Mouse (Mus musculus): ENCODE measurements around the gene Dnhd1.
A peak's percentile ranks its signal among the peaks of the same experiment; 100 is the strongest.
"Not testable (repeated sequence)": the region's sequence is repeated elsewhere in the genome, so short reads cannot be mapped to it uniquely, and the experiment has no call there.

Dnhd1 gene

GRCm38 (mm10) chr7:105640894-105641255, 9.8 kb upstream of the Dnhd1 start:
- no peak for DNase-seq

- DNase-seq: no peak
Measured at GRCm38 (mm10) chr7:105641936-105642335, 8.7 kb upstream of the Dnhd1 start.

DNA sequence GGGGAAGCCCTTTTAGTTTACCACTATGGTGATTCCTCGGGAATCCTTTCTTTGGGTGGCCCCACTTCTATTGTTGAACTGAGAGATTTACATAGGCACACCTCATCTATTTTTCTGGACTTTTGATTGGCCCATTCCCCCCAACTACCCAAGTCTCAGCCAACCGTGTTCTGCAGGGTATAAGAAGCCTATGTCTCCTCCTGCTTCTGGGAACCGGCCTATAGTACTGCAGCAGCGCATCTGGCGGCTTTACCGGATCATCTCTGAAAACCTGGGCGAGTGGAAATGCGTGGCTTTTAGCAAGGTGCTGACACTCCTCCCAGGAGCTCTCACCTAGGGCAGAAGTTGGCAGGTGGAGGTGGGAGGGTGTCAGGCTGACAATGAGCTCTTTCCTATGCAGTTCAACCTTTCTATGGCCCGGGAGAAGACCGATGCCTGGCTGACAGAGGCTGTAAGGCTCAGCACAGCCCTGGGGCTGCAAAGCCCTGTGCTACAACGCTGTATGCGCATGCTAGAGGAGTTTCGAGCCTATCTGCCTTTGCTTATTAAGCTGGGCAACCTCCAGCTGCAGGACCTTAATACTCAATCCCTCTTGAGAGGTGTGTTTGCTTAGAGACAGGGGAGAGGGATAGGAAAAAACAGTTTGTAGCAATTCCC, 35.0 kb downstream of the Dnhd1 start:
- DNase-seq: peak; percentile 21

- DNase-seq: no peak
Measured at GRCm38 (mm10) chr7:105690875-105691274, 40.2 kb downstream of the Dnhd1 start.

- DNase-seq: no peak
Measured at GRCm38 (mm10) chr7:105703184-105703583, 52.6 kb downstream of the Dnhd1 start.

GRCm38 (mm10) chr7:105703816-105704215, 53.2 kb downstream of the Dnhd1 start:
- DNase-seq: no peak

- DNase-seq: no peak
Measured at GRCm38 (mm10) chr7:105708733-105709132, 58.1 kb downstream of the Dnhd1 start.

GRCm38 (mm10) chr7:105715366-105715765, 64.7 kb downstream of the Dnhd1 start:
- DNase-seq: no peak

- no peak for DNase-seq
Measured at GRCm38 (mm10) chr7:105721916-105722315, 71.3 kb downstream of the Dnhd1 start.

DNA sequence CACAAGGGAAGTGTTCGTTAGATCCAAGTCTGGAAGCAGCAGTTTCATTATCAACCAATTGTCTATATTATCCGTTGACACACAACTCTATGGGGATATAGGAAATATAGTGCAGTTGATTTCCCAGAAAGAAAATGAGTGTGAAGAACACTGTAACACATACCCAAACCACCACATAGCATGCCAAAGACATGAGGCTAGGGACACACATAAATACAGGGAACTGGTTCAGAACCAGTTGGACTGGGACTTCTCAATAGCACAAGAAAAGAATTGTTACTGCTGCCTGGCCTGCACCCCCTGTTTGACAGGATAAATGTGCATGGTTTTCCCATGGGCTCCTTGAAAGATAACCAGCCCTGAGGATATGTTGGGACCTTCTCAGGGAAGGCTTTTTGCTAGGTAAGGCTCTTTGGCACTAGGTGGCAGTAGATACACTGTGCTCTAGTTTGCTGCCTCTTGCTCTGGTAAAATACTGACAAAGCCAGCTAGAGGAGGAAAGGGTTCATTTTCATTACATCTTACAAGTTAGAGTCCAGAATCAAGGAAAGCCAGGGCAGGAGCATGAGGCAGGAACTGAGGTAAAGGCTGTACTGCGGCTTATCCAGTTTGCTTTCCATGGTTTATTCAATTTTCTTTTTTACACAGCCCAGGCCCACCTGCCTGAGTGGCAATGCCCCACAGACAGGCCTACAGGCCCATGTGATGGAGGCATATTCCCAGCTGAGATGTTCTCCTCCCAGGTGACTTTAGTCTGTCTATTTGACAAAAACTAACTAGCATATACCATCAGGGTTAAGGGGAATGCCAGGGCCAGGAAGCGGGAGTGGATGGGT, 75.7 kb downstream of the Dnhd1 start:
- peak; percentile 81 for DNase-seq

GRCm38 (mm10) chr7:105726980-105727325, 76.3 kb downstream of the Dnhd1 start:
- DNase-seq: no peak

- no peak for DNase-seq
Measured at GRCm38 (mm10) chr7:105728701-105729428, 78.2 kb downstream of the Dnhd1 start.

GRCm38 (mm10) chr7:105733836-105734235, 83.2 kb downstream of the Dnhd1 start:
- DNase-seq: no peak

DNA sequence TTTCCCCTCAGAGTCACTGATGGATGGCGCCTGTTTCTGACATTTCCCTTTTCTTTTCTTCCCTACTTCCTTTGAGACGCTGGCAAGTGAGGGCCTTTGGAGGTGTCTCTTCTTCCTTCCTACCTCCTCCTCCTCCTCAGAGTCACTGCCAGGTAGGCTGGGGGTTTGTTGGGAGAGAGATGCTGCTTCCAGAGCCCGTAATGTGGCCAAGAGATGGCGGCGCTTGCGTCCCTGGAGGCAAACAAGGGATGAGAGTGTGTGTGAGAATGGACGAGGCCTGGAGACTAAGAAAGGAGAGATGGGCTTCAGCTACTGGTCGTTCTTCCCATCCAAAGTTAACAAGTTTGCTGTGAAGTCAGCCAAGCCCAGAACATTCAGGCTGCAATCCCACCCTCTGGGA, 84.2 kb downstream of the Dnhd1 start:
- DNase-seq: no peak

DNA sequence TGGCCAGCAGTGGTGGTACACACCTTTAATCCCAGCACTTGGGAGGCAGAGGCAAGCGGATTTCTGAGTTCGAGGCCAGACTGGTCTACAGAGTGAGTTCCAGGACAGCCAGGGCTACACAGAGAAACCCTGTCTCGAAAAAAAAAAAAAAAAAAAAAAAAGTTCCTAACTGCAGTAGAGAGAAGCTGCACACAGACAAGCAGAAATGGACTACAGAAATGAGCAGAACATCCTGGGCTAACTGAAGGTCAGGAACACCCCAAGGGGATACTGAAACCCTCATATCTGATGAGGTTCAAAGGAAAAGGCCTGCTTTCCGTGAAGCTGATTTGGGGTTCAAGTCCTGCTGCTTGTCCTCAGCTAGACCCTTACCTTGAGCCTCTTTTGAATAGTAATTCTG, 84.8 kb downstream of the Dnhd1 start:
- DNase-seq: not testable (repeated sequence)

DNA sequence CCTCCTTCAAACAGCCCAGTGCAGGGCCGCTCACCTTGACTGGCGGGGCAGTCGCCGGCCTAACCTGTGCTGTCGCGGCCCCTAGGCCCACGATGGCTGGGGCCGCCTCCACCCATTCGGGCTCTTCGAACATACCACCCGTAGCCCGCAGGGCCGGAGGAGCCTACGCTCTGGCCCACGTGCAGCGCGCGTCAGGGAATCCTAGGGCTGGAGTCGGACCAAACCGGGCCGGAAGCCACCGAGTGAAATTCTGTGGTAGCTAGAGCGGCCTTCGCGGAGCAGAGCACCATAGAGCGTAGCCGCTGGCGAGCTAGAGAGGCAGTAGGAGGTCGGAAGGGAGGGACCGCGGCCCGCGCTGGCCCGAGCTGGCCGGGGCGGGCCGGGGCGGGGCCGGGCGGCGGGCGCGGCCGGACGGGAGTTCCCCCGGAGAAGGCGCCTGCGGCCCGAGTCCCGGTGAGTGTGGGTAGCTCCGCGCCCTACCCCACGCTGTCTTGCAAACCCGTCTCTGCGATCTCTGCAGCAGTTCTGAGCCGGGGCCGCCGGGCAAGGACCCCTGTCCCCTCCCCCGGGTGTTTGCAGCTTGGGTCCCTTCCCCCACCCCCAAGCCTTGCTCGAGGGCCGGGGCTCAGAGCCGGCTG, 85.8 kb downstream of the Dnhd1 start, which contains the start of gene Ilk:
TSS of gene Ilk (plus strand) at position 329 of the 638 bp plus-strand sequence.
- DNase-seq: peak; percentile 94

DNA sequence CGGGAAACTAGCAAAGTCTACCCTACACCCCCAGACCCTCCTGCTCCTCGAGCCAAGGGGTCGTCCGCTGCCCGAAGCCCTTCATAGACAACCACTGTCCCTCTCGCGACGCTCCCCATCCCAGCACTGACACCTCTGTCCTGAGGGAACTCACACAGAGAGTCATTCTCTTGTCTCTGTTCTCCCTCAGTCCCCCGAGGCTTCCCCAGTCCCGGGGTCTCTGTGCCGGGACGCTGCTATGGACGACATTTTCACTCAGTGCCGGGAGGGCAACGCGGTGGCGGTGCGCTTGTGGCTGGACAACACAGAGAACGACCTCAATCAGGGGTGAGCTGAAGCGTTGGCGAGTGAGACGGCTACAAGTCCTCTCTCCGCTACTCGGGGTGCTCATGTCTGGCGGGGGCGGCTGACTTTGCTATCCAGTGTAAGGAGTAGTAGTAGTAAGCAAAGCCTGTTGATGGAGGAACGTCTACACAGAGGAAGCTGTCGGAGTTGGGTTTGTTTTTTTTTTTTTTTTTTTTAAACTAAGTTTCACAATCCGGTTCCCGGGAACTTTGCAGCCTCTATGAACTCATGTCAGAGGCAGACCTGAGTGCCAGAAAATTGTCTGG, 86.4 kb downstream of the Dnhd1 start, which contains the start of gene Rrp8:
TSS of gene Rrp8 (minus strand) at position 475 of the 611 bp plus-strand sequence.
- no peak for DNase-seq

DNA sequence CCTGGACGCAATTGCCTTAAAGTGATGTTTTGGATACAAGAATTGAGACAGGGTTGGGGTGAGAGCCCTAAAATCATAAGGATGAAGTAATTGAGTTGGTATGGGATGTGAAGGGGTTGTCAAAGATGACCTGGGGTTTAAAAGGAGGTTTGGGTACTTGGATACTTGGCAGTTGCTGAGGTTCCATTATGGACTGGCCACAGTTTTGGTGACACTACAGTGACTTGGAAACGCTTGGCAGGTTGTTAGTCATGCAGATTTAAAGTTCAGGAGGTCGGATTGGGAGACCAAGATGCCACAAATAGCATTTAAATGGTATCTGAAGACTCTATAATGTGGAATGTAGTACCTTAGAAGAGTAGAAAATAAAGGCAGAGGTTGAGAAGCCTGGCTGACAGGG, 87.0 kb downstream of the Dnhd1 start:
- DNase-seq: no peak

DNA sequence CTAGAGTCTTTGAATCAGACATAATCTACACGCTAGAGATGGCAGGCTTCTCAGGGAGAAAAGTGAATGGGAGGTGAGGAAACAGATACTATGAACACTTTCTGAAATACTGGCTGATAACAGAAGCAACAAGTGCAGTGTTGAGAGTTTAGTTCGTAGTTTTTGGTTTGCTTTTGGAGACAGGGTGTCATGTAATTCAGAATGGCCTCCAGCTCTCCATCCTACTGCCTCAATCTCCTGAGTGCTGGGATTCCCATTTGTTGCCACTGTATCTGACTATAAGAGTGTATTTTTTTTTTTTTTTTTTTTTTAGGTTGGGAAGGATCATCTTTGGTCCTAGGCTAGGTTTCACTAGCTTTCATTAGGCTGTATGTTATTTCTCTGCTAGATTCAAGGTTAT, 87.7 kb downstream of the Dnhd1 start:
- no peak for DNase-seq

- DNase-seq: peak; percentile 59
Measured at GRCm38 (mm10) chr7:105738948-105739347, 88.3 kb downstream of the Dnhd1 start.

GRCm38 (mm10) chr7:105740089-105740795, 89.6 kb downstream of the Dnhd1 start:
- DNase-seq: no peak

DNA sequence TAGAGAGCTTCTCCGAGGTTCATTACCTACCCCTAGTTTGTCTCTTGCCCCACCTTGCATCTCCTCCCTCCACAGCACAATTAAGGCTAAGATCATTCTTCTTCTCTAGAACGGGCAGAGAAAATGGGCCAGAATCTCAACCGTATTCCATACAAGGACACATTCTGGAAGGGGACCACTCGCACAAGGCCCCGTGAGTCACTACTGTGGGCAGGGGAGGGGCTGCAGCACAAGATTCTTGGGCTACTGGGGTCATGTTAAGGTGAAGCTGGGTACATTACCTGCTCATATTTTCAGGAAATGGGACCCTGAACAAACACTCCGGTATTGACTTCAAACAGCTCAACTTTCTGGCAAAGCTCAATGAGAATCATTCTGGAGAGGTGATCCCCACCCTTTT, 90.2 kb downstream of the Dnhd1 start:
- no peak for DNase-seq
